Mouse (Mus musculus) small intestine, adult 2 months (tissue): Measurements from ENCODE around the gene Smpdl3b.
A peak's percentile ranks its signal among the peaks of the same experiment; 100 is the strongest.

Source experiments
- CTCF ChIP-seq: fragments of 200-500 bp; IDR thresholded peaks from 2 replicates; pipeline ENCODE4 v1.5.1; 2012; ENCODE audit warnings: low read depth, mild to moderate bottlenecking, control low read depth, inconsistent platforms, low read length, moderate library complexity, mixed read lengths; ENCODE audit not compliant: insufficient replicate concordance, insufficient read length; ENCODE audit errors: extremely low read depth
- POLR2A ChIP-seq: fragments of 200-500 bp; IDR thresholded peaks from 2 replicates; pipeline ENCODE4 v1.6.1; 2012; ENCODE audit warnings: low read depth, mild to moderate bottlenecking, control low read depth, inconsistent platforms, low read length, moderate library complexity

GRCm38 (mm10) chr4:132767914-132768876, 11.1 kb upstream of the Smpdl3b start, which contains the start of gene Rpa2:
- peak; percentile 9; the same call in 1 of the 2 replicates for TF ChIP-seq POLR2A
- no peak for TF ChIP-seq CTCF
